Mouse (Mus musculus): ENCODE results near the gene Cox7c.

Cox7c gene

DNA sequence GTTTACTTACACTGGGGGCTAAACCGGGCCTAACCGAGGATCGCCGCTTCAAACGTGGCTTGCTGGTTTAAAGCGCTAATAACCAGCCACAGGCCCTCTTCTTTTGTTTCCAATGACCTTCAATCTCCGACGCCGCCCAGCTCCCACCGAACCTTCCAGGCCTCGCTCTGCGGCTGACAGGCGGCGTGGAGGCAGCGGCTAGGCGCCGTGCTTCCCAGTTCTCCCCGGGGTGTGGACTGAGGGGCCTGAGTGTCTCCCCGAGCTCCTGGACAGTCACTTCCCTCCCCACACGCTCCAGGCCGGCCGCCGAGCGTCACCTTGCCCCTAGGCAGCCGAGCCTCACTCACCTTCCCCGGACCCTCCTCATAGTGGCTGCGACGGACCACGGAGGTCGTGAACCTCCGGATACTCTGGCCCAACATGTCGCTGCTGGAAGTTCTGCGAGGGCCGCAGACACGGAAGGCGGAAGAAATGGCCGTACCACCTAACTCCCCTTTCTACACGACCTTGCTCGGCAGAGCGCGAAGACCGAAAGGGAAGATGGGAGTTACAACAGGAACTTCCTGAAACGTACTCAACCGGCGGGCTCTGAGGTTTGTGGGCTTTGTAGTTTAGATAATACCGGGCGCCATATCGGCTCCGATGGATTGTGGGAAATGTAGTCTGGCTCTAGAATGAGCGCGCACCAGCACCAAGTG lies at the start of gene Cox7c:
Cox7c (minus strand) TSS at position 651 of the 698 bp plus-strand sequence.
- peak; percentile 81 for DNase-seq

DNA sequence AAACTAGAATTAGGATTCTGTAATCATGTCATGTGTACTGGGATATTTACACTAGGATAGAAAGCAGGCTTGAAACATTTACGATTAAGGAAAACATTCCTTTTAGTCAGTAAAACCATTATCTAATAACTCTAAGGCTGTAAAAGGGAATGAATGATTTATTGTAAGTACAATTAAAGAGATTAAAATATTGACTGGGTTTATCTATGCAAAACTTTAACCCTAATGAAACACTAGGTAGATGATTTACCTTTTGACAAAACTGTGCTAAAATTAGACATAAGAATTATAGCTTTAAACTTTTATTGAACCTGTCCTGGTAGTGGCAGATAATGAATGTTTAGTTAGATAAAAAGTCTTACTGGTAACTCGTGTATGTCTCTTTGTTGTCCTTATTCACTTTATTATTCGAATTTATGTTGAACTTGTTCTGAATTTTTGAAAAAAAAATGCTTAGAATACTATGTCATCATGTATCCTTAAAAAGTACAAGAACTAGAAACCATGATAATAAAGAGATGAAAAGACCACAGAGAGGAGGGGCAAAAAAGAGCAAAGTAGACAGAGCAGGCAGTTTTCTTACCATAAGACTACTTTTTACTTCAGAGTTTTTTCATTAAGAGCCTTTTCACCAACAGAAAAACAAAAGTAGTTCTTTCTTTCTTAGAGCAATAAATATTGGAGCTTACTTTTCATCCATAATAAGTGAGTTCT lies 21.5 kb upstream of the Cox7c start:
- DNase-seq, result no peak

DNA sequence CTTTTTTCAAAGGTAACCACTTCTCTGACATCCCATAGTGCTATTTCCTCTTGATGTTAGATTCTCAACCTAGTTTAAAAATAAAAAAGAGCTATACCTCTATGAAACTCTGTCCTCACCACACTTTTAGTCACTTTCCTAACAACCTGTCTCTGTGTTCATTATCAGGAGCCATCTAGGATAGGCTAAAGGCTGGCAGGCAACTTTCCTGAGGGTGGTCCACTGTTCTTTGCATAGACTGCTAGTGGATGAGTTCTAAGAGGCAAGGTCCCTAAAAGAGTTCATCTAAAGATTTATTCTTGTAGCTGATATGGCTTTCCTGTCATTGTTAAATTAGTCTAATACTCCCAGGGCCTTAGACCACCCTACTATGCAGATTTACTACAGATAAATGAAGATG lies 20.8 kb upstream of the Cox7c start:
- no peak for DNase-seq

DNA sequence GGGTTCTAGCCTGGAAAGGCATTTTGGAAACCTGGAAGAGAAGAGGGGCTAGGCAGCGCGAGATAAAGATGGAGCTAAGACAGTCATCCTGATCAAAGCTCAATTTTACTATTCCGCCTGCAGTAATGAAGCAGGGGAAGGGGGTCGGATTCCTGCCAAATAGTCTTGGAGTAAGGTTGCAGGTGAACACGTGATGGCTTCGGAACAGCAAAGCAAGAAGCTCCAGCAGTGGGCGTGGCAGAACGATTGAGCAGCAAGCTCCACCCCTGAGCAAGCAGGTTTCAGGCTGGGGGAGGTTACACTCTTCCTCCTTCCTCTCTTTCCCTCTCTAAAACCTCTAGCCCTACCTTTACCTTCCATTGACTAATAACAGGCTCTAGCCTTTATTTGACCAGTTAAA lies 7.4 kb upstream of the Cox7c start:
- peak; percentile 11 for DNase-seq

DNA sequence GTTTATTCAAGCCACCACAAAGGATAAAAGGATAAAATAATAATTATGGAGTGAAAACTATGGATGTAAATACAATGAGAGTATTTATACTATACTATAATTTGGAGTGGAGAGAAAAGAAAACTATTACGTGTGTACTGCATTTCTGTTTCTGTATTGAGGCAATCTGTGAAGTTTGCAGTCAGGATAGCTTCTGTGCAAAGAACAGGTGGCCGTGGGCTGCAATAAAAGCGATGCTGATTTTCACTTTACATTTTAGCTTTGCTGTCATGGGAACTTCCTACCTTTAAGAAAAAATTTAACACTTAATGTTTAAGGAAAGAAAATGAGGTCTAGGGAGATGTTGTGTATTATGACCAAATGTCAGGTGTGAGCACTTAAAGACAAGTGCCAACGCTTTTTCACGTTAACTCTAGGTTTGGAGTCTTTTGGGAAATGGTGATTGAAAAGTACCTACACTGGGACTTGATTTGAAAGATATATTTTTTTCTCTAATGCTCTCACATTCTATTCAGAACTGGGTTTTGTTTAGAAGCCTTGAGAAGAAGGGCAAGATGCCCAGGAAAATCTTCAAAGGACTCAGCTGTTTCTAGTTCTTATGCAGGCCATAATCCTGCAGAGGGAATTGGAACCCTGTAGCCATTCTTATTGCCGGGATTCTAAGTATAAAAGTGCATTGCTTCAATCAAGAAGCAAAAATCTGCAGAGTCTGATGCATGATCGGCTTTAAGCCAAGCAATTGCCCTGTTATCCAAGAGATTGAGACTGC lies 41.6 kb downstream of the Cox7c start:
- no peak for DNase-seq
